Mouse (Mus musculus) testis, adult 2 months (tissue): Measurements from ENCODE around the gene Casp4.

ENCODE experiments used
- CTCF ChIP-seq: fragments of 200-500 bp; IDR thresholded peaks from 2 replicates; pipeline ENCODE4 v1.5.1; 2012; ENCODE audit warnings: low read depth, mild to moderate bottlenecking, inconsistent platforms, low read length, moderate library complexity; ENCODE audit not compliant: control insufficient read depth, insufficient read depth, insufficient replicate concordance
- POLR2A ChIP-seq: fragments of 200-500 bp; IDR thresholded peaks from 2 replicates; pipeline ENCODE4 v1.6.1; 2012; ENCODE audit warnings: low read depth, mild to moderate bottlenecking, inconsistent platforms, low read length, moderate library complexity; ENCODE audit not compliant: control insufficient read depth

- TF ChIP-seq POLR2A, result no peak
- TF ChIP-seq CTCF, result no peak
Measured at GRCm38 (mm10) chr9:5296354-5297237, 12.0 kb upstream of the Casp4 start.
